Mouse (Mus musculus): ENCODE measurements around the gene Fam104a. TPM values are rescaled to one million over a fixed set of nuclear protein-coding genes. Genes with fewer than 3 reads are reported as not detected.

The Fam104a gene
- total RNA-seq (2021): 10 to 100 TPM; 28.1 to 29.3 TPM

DNA sequence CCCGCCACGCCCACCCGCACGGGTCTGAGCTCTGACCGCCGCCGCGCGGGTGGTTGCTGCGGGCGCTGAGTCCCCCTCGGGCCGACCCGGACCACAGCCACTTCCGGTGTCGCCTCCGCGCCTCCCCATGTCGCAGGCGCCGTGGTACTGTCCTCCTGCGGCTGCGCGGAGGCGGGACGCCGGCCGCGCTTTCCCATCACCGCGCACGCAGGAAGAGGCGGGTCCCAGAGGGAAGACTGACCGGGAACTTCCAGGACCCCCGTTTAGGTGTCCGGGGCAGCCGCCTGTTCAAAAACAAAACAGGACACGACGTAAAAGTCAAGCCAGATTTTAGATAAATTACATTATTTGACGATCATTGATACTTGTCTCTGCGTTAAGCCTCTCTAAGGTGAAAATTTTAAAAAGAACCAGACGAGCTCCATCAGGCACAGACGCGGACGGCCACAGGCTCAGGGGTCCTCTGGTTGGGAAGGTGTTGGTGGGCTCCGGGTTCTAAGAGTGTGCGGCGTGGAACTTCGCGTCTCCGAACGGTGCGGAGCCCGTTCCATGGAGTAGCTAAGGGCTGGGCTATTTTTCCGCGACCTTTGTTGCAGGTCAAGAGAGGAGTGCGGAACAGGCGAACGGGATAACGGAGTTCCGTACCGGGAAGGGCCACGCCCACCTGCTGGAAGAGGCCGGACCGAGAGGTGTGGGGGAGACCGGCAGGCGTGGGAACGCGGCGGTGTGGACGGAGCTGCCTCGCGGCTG lies at the start of gene Fam104a, which contains the start of gene D11Wsu47e:
Gene Fam104a (minus strand): TSS at position 199 of the 750 bp plus-strand sequence.
Gene D11Wsu47e (plus strand): TSS at position 456 of the 750 bp plus-strand sequence.
- intact Hi-C loops (cut with DNase I): no loop called here
- peak; percentile 95 for DNase-seq

DNA sequence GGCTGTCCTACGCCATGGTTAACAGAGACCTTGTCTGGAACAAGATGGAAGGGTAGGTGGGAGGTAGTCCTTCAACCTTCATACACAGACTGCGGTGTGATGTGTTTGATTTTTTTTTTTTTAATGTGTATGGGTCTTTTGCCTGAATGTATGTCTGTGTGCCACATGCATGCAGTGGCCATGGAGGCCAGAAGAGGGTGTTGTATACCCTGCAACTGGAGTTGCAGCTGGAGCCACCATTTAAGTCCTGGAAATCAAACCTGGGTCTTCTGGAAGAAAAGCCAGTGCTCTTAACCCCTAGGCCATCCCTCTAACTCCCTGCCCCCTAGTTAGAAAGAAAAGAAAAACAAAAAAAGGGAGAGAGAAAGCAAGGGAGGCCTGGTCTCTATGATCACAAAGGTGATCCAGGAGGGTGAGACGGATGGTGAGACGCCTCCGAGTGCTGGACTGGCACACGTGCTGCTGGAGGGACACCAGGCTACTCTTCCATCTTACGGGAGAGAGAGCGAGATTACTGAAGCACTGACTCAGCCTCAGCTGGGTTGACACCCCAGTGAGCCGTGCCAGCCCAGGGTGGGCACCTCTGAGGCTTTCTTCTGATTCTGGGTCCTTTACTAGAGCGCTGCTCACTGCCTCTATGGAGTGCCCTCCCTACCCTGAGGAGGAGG lies 48.1 kb upstream of the Fam104a start:
- intact Hi-C loops (cut with DNase I): no loop called here
- DNase-seq: no peak

DNA sequence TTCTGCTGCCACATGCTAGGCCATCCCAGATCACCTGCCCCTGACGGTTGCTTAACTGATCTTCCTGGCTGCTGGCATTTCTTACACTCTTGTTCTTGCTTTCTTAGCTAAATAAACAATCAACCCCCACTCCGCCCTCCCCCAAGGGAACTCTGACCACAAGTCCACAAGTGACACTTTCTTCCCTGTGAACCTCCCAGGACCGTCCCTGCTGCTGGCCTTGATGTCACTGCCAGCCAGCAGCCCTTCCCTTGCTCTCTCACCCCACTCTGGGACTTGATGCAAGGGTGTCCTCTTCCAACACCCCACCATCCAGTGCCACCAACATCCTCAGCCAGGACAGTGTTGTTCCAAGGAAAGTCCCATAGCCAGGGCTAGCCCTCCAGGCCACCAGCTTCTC lies 46.9 kb upstream of the Fam104a start:
- no peak for DNase-seq
- intact Hi-C loops (cut with DNase I): no loop called here

DNA sequence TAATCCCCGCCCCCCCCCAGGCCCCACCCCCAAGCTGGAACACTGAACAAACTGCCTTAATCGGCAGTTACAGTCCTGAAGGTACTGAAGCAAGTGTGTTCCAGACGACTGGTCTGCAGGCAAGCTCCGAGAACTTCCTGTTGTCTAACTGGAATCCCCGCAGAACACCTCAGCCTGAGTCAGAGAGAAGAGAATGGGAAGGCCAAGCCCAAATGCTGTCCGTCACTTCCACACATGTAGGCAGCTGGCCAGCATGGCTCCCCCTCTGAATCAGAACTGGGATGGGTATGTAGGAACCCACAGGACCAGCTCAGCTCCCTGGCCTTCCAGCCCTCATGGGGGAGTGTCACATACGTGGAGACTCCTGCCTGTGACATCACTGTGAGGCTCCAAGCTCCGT lies 46.0 kb upstream of the Fam104a start:
- intact Hi-C loops (cut with DNase I): no loop called here
- DNase-seq: no peak

DNA sequence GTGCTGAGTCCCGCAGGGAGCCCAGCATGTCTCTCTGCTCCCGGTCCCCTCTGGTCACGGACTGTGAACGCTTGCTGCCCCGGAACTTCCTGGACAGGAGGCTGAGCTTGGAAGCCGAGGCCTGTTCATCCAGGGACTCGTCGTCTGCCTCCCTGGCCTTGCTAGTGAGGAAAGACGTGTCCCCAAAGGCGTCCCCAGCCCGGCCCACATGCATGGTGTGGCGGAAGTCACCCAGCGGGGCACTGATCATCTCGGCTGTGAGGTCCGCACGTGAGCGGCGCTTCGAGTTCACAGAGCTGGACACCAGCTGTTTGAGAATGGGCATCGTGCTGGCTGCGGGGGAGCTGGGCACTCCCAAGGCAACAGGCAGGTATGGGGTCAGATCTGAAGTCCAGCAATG lies 45.3 kb upstream of the Fam104a start:
- intact Hi-C loops (cut with DNase I): no loop called here
- no peak for DNase-seq

DNA sequence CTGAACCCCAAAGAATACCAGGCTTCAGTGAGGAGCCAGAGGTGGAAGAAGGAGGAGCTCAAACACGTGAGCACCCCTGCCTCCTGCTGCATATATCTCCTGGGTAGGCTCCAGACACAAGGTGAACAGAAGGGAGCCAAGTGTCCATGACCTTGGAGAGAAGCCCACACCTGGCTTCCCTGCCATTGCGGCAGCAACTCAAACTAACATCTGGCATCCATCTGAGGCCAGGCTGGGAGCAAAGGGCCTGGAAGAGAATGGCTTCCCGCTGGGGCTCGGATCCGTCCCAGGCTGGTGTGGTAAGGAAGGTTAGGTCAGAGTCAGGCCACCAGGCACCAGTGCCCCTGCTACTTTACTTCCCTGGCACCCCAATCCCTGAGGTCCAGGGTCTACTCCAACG lies 44.0 kb upstream of the Fam104a start:
- intact Hi-C loops (cut with DNase I): no loop called here
- no peak for DNase-seq

DNA sequence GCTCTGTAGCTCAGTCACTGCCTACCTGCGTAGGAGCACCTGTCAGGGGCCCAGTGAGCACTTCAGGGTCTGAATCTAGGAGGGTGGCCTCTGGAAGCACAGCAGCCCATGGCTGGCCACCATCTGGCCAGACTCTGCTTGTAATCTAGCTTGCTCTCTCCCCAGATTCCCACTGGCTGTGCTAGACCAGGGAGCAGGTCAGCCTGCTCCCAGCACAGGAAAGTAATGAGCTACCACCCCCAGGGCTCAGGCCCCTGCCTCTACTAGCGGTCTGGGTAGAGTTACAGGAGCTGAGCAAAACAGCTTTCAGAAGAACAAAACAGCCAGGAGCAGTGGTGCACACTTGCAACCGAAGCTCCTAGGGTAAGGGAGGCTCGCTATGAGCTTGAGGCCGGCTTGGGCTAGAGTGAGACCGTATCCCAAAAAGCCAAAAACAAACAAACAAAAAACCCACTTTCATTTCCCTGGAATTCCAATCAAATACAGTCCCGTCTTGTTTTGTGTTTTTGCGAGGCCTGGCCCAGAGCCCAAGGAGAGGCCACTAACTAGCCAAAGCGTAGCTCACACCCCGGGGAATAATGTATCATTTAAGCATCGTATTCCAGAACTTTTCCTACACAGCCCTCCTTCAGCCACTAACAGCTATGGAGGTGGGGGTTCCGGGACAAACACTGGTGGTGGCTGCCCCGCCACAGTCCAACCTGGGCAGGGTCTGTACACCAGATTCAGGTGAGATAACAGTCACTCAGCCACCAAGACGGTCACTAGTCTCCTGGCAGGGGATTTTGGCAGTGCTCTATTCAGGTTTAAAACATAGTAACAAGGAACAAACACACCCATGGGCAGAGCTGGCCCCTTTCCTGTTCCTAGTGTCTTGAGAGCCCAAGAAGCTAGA lies 43.3 kb upstream of the Fam104a start:
- intact Hi-C loops (cut with DNase I): no loop called here
- DNase-seq: no peak

DNA sequence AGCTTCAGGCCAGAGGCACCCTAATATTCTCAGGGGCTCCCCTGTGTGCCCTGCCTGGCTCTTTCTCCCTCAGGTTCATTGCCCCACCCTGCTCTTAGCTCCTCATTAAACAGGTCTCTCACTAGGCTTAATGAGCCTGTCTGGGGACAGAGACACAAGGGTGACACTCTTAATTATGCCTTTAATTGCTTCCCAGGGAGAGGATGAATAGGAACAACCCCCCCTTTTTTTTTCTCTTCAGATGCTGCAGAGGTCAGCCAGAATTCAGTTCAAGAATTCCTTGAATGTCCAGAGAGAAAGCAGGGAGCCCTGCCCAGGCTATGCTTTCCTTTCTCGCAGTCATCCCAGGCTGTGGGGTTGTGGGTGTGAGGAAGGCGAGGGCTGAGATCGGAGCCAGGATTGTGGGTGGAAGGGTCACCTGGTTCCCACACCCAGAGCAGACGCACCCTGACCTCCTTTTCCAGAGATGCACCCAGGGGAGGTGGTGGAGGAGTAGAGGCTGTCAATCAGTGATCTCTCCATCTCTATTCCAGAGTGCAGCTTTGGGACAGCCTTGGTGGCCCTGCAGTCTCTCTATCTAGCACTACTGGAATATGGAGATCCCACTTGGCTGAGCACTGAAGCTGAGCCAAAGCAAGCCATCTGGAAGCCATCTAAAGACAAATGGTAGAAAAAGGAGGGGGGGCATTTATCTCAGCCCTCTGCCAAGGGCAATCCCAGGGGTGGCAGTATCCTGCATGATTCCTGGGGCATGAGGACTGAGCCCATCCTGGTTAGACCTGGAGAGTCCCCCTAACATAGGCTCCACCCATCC lies 41.5 kb upstream of the Fam104a start:
- DNase-seq: peak; percentile 52
- intact Hi-C loops (cut with DNase I): no loop called here

DNA sequence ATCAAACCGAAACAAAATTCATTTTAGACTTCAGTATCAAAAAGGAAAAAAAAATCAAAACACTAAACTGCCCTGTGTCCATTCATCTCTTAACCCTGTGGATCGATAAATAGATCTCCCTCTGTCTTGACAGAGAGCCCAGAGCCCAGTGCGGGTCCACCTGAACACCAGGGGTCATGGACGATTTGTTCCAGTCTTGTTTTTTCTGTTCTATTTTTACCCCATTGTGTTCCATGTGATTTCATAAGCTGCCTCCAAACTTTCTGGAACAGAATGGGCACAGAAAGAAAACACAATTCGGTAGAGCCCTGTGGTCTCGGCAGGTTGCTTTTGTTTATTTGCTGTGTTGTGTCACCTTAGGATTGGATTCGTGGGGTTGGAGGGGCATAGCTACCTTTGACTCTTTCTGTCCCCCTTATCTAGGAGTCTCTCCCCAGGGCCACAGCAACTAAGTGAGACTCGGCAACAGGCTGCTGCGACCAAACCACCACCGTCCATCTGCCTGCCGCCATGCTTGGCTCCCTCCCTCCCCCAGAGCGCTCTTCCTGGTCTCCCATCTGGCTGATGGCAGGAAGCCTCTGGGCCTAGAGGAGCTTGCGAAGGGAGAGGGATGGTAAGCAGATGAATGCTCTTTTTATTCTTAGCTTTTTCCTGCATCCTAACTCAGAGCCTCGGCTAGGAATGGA lies 38.6 kb upstream of the Fam104a start:
- intact Hi-C loops (cut with DNase I): no loop called here
- peak; percentile 58 for DNase-seq

DNA sequence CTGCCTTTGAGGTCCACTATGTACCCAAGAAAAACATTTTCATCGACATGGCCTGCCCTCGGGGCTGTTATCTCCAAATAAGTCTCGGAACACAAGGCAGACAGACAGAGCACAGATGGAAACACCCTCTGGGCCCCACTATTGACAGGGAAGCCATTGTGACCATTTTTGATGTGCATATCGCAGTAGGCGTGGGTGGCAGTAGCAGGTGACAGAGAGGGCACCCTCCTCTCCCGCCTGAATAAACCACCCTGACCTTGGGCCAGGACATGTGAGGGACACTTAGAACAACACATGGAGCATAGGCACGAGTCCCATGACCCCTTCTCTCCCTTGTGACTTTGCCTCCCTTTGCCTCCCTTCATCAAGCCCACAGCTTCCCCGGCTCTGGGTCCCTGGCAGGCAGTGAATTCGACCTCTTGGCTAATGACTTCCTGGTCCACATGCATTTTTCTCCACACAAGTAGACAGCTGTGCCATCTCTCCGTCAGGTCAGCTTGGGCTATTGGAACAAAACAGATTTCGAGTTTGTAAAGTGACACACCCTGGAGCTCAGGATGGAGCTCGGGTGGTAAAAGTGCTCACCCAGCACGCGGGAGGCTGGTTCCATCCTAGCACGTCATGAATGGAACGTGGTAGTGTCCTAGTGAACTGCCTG lies 33.9 kb upstream of the Fam104a start:
- DNase-seq: no peak
- intact Hi-C loops (cut with DNase I): no loop called here

DNA sequence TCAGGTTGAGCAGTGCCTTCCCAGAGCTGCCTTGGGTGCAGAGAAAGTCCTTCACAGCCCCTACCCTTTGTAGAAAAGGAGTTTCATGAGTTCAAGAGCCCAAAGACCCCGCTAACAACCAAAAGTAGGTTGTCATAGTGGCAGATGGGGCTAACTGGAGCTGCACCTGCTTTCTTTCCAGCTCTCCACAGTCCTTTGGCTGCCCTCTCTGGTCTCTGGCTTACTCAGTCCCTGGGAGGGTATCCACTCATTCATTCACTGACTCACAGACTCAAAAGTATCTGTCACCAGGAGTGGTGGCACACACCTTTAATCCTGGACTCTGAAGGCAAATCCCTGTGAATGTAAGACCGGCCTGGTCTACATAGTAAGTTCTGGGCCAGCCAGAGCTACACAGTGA lies 32.2 kb upstream of the Fam104a start:
- intact Hi-C loops (cut with DNase I): no loop called here
- no peak for DNase-seq

DNA sequence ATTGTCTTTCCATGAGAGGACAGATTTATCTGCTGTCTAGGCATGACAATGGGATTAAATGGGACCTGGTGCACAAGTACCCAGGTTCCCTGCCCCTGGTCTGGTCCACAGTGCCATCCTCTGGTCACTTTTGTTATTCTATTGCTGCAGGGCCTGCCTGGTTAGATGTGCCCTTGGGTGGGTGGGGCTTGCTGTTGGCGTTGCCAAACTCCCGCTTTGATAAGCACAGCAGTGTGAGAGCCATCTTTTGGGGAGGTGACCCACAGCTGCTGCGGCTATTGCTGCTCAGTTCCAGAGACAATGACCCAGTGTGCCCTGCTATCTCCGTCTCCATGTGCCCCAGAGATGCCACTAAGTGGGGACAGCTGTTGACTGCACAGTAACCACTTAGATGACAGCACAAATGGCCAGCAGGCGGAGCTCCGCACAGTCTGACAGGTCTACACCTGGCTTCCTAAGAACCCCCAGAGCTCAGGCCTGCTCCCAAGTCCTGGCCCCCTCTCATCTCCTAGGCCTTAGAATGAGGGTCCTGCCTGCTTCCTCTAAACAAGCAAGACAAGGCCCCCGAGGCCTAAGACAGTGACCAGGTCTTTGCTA lies 31.2 kb upstream of the Fam104a start:
- no peak for DNase-seq
- intact Hi-C loops (cut with DNase I): no loop called here

DNA sequence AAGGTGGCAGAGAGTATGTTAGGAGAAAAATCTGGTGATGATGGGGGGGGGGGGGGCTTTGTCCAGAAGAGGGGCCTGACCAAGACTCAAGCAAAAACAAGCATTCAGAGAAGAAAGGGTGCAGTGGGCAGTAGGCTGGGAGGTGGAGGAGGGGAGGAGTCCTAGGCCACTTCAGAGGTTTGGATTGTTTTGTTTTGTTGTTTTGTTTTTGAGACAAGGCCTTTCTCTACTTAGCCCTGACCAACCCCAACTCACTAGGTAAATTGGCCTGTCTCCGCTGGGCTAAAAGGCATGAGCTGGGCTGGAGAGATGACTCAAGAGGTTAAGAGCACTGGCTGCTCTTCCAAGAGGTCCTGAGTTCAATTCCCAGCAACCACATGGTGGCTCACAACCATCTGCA lies 27.1 kb upstream of the Fam104a start:
- no peak for DNase-seq
- intact Hi-C loops (cut with DNase I): no loop called here

DNA sequence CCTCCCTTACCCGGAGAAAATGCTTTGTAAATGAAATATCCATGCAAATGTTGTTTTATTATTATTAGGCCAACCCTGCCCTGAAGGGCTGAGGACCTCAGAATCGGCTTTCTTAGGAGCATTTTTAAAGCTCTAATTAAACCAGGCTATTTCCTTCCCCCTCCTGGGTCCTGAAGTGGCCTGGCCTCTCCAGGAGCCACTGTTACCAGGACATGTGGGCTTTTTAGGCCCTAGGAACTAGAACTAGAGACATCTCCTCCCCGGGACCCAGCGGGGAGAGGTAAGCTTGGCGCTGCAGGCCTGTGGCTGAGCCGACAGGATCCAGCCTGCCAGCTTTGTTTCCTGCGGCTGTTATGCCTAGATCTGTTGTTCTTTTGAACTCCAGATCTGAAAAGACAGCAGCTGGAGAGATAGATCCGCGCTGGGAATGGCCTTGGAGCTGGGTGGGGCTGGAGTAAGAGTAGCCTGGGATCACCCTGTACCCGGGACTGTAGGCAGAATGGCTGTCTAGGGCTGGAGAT lies 26.4 kb upstream of the Fam104a start:
- no peak for DNase-seq
- intact Hi-C loops (cut with DNase I): no loop called here

DNA sequence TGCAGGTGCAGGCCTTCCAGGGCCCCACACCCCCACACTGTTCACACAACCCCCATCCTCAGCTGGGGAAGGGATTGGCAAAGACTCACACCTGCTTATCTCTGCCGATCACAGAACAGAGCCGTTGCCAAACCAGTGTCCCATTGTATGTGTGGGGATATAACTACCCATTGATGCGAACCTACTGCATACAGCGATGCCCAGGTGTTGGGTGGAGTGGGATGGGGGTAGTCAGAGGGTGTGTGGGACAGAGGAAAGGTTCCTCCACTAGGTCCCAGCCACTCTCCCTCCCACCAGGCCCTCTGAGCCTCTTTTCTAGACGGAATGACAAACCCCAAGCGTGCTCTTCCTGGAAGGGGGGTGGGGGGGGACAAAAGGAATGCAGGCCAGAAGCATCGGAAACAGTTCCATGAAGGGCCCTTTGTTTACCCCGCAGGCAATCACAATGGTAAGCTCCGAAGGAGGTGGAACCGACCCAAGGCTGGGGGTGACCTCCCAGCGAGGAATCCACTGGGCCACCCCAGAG lies 25.8 kb upstream of the Fam104a start, which contains the start of gene Cpsf4l:
Gene Cpsf4l (minus strand): TSS at position 287 of the 526 bp plus-strand sequence.
- DNase-seq: no peak
- intact Hi-C loops (cut with DNase I): no loop called here

DNA sequence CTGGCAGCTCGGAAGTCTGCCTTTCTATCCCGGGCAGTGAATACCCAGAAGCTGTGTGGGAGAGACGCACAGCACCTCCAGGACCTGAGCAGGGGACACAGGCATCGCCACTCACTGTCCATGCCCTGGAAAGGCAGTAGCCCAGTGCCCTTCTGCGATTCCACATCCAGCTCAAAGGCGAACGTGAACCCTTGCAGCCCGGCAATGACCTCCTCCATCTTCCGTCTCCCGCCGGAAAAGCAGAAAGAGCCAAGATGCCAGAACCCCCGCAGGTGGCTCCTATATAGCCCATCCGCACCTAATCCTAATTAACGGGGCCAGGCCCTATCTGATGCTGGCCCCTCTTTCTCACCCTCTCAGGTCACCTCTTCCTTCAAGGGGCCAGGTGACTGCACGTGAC lies 25.3 kb upstream of the Fam104a start:
- no peak for DNase-seq
- intact Hi-C loops (cut with DNase I): no loop called here

DNA sequence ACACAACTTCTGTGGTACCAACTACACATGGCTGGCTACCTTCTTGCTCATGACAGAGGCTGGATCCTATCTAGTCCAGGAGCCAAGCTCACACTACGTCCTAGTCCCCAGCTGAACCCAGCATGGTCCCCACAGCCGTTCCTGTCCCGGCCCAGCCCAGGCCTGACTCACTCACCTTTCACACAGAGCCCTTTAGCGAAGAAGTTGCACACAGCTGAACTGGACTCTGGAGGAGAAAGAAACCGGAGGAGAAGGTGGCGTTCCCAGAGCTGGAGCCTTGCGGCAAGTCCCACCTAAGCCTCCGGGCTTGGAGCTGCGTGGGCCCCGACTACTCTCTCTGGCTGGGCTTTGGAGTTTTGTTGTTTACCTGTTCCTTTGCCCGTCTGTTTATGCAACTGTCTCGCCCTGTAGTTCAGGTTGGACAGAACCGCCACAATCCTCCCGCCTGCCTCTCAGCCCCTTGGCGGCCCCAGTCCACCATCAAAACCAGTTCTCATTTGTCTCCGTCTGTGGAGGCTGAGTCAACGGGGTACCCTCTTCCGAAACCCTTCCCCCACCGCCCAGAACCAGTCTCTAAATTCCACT lies 24.8 kb upstream of the Fam104a start:
- intact Hi-C loops (cut with DNase I): no loop called here
- no peak for DNase-seq
